Mouse (Mus musculus) heart, adult 2 months (tissue): ENCODE measurements around the gene Hist3h2ba.

Experiments
- CTCF ChIP-seq: fragments of 200-600 bp; IDR thresholded peaks from 2 replicates; pipeline ENCODE4 v1.8.1; 2022; ENCODE audit warnings: antibody characterized with exemption, mild to moderate bottlenecking, moderate library complexity
- EP300 ChIP-seq: fragments of 200-500 bp; IDR thresholded peaks from 2 replicates; pipeline ENCODE4 v1.6.1; 2011; ENCODE audit warnings: low read depth, low read length, control low read depth; ENCODE audit not compliant: insufficient read depth
- POLR2A ChIP-seq: fragments of 200-500 bp; IDR thresholded peaks from 2 replicates; pipeline ENCODE4 v1.6.1; 2011; ENCODE audit warnings: mild to moderate bottlenecking, low read depth, low read length, control low read depth; ENCODE audit not compliant: insufficient read depth

DNA sequence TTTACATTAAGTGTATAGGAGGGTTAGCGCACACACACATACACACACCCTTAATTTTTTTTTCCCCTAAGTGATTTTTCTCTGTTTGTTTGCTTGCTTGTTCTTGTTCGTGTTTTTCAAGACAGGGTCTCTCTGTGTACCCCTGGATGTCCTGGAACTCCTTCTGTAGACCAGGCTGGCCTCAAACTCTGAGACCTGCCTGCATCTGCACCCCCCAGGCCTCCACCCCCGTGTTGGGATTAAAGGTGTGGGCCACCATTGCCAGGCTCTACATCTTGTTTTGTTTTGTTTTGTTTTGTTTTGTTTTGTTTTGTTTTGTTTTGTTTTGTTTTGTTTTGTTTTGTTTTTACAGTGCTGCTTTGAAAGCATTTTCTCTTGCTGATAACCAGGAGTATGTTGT is 1.4 kb upstream of the Hist3h2ba start:
- TF ChIP-seq CTCF, result no peak
- TF ChIP-seq POLR2A, result no peak
- TF ChIP-seq EP300, result no peak
